Mouse (Mus musculus) erythroblast, embryonic 14.5 days (primary cell): ENCODE results near the gene Ier5l.

Experiments used
- GATA1 ChIP-seq: IDR thresholded peaks from 2 replicates; pipeline ENCODE4 v1.6.1; 2012; ENCODE audit warnings: low read length, inconsistent platforms, mixed read lengths
- TAL1 ChIP-seq: IDR thresholded peaks from 3 replicates; pipeline ENCODE4 v1.6.1; 2012; ENCODE audit warnings: low read length, inconsistent platforms, mixed read lengths

DNA sequence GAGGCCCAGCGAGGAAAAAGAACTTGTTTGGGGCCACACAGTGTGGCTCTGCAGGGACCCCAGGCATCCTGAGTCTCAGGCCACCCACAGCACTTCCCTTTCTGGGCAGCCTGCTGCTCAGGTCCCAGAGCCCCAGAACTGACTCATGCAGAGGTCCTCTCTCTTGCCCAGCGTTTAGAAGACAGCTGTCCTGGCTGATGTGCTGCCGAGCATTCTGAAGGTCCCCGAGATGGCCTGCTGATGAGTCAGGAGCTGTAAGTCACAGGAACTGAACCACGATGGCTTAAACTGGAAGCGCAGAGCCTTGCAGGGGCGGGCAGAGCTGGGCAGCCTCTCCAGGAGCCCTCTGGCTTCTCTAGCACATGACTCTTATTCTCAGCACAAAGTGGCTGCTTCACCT lies 13.6 kb upstream of the Ier5l start:
- TF ChIP-seq GATA1 (no peak), TAL1 (no peak)
